Mouse (Mus musculus): ENCODE data around the gene Scg5.

Gene Scg5

DNA sequence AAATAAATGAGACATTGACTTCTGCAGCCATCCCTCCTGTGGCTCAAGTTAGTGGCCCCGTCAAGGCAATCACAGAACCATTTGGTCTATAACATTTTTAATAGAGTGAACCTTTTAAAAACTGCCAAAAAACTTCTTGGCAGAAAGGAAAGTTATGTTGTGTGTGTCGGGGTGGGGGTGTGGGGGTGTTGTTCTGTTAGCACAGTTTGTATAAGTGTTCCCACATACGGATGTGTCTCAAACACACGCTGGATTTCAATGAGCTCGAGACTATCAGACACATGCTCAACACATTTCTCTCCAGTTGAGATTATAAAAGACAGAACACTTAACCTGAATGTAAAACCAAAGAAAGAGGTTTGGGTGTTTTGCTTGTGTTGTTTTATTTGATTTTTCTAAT lies 47.8 kb downstream of the Scg5 start:
- TF ChIP-seq GATA4 (IDR thresholded peaks at IDR 0.05; ENCODE audit: insufficient replicate concordance, low read length) = no peak

DNA sequence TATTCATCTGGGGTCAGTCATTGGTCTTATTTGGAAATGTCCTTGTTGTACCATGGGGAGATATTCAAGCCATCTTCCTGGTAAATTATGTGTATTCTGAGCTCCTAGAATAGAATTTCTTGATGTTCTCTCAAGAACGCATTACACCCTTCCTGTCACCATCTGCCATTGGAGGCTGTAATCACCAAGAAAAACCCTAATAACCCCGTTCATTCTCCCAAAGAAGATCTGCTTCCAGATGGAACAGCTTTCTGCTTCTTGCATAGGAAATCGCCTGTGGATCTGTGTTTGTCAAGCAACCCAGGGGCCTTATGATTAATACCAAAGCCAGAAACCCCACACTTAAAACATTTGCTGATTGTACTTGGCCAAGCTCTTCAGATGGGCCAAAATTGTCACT lies 49.6 kb downstream of the Scg5 start:
- no peak for TF ChIP-seq GATA4 (IDR thresholded peaks at IDR 0.05; ENCODE audit: insufficient replicate concordance, low read length)

DNA sequence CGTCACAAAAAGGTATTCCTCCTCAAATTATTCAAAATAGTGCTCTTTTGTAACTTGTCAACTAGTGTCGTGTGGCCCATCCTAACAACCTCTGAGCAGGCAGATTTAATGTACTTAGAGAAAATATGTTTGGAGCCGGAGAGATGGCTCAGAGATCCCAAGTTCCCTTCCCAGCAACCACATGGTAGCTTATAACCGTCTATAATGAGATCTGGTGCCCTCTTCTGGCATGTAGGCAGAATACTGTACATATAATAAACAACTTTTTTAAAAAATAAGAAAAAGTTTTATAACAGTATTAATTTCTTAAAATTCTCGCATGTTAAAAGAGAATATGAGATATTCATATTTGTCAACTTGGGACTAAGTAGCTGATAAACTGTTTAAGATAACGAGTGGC lies 50.9 kb downstream of the Scg5 start:
- no peak for TF ChIP-seq GATA4 (IDR thresholded peaks at IDR 0.05; ENCODE audit: insufficient replicate concordance, low read length)

DNA sequence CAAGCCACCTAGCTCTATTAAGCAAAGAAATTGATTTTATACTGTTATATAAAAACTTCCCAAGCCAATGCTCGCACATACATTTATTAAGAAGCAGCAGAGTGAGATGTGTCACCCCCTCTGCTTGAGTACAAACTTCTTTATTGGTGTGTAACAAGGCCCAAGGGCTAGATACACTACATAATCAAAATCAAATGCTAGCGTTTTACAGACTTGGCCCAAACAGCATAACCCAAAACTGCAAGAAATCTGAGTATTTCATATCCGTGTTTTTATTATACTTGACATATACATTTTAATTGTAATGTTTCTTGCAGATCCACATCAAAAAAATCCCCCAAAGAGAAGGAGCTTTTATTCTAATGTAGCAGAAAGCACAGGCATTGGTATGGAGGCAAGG lies 52.6 kb downstream of the Scg5 start:
- TF ChIP-seq GATA4 (IDR thresholded peaks at IDR 0.05; ENCODE audit: insufficient replicate concordance, low read length) = no peak

DNA sequence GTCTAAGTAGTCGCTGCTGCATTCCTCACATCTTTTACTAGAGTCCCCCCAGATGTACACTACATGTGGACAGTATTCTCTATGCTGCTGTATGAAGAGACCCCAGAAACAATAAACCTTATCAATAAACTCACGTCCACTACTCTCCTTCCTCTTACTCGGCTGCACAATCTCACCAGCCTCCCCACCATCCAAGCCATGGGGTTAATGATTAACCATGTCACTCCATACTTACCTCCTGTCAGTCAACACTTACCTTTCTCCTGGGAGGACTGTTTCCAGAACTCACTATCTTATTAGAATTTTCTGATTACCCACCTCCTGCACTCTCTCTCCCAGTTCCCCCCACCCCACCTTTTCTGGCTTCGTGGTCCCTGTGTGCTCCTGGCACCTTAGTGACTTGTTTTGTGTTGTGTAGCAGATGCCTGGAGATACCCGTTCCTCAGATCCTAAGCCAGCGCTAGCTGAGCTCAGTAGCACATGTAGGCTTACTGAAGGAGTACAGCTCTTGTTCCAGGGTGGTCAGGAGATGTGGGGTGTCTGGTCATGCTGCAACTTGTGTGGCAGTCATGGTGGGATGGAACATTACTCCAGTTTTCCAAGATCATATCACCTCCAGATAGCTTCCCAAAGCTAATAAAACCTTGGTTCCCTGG lies 54.6 kb downstream of the Scg5 start:
- no peak for TF ChIP-seq GATA4 (IDR thresholded peaks at IDR 0.05; ENCODE audit: insufficient replicate concordance, low read length)

DNA sequence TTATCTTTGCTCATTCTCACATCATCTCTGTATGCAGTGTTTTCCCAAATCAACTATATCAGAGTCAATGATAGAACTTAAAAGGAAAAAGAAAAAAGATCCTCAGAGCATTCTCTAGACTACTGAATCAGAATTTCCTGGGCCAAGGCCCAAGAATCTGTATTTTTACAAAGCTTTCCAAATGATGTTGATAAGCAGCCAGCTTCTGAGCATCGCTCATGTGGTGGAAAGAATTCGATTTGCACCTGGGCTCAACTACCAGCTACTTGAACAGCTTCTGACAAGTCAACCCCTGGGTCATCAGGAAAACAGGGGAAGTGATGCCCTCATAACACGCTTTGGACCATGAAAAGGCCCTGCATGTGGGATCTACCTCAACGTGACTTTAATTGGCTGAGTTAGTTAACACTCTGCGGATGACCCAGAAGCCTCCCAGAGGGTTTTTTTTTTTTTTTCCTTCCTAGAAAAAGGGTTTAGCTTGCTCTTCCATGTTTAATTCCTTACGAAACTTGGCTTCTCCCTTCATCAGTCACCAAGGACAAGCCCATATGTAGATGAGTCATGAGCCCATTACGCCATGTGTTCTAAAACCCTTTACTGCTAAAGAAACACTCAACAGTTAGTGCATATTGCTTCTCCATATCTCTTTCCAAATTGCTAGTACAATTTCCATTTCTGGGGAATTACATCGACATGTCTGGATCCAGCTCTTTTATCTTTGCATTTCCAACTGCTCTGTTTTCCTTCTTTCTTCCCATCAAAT lies 60.2 kb downstream of the Scg5 start:
- no peak for TF ChIP-seq GATA4 (IDR thresholded peaks at IDR 0.05; ENCODE audit: insufficient replicate concordance, low read length)

DNA sequence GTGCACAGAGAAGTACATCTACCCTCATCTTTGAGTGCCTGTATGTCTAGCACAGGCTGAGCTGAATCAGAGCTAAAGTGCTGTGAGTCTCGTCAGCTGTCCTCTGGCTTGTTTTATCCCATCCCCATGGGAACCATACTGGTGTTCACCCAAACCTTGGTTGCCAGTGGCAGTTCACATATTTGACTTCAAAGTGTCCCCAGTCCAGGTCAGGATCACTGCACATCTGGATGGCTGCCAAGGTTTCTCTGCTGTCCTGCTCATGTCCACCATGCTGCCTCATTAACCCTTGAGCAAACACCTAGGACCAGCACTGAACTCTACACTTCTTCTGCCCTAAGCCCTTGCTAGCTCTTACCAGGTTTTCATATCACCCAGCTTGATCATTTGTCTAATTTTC lies 63.0 kb downstream of the Scg5 start:
- no peak for TF ChIP-seq GATA4 (IDR thresholded peaks at IDR 0.05; ENCODE audit: insufficient replicate concordance, low read length)

DNA sequence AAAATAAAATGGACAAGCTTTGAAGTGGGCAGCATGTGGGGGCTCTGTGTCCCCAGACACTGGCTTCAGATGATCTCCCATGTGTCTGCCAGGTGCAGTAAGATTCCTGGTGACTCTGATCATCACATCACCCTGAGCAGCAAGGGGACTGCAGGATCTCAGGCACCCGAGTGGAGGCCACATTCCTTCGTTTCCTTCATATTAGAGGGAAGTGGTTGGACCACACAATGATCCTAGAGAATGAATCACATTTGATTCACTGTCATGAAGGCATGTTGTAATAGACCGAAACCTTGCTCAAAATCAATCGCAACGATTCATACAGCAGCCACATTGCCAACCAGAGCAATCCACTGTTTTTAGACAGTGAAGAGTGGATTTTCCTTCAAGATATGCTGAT lies 64.0 kb downstream of the Scg5 start:
- TF ChIP-seq GATA4 (IDR thresholded peaks at IDR 0.05; ENCODE audit: insufficient replicate concordance, low read length) = no peak

DNA sequence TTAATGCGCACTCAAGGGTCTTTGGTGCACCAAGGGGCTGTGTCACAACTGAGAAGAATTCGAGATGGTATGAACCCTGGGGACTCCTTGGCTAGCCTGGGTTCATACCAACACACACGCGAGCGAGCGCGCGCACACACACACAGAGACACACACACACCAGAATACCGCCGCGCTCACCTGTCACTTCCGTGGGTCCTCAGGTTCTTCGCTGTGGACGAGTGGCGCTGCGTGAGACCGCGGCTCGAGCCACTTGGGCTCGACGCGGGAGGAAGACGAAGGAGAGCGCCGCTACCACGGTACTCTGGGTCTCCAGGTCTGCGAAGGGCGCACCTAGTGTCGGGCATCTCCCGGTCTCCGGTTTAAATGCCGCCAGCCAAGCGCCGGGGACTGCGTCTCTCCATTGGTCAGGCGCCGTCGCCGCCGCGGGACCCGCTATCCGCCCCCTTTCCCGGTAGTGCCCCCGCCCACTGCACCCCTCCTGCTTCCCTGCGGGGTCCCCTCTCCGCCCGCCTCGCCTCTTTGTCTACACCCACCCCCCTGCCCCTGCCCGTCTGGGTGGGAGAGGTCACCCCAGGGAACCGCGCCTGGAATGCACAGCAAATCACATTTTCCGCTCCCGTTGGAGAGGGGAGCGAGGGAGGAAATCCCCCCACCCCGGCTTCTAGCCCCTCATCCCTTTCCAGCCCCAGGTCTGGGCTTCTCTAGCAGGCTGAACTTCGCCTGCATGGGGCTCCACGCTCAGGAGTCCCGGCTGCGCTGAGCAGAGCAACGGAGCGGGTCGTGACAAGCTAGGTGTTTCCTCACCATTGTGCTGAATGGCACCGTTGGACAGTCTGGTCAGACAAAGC lies 70.4 kb downstream of the Scg5 start, which contains the start of gene Grem1:
Gene Grem1 (minus strand): TSS at position 336 of the 851 bp plus-strand sequence.
- TF ChIP-seq GATA4 (IDR thresholded peaks at IDR 0.05; ENCODE audit: insufficient replicate concordance, low read length) = no peak

DNA sequence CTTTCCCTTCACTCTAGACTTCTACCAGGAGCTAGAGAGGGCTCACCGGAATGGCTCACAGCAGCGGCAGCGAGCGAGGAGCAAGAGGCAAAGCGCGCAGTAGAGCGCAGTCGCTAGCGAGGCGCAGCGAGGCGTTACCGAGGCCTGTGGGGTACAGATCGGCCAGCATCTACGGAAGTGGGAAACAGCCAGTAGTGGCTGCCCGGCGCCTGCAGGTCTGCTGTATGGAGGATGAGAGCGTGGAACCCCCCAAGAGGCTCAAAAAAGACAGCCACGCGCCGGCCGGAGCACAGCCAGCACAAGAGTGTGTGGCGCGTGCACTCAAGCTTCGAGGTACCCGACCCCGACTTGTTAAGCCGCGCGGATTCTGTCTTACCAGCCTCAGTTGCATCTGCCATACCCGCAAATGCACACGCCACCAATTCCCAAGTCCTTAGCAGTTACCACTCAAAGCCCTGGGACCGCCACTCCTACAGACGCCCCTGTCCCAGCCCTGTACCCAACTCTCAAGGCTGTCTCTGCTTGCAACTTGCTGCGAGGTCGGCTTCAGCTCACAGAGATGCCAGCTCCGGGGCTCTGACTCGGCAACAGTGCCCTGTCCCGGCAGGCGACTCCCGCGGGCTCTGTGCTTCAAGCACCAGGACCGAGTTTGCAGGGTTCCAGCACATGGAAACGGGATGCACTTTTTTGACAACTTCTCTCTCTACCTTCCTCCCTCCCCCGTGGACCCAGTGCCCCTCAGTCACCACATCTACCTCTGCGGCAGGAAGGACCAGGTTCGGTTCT lies 71.2 kb downstream of the Scg5 start:
- TF ChIP-seq GATA4 (IDR thresholded peaks at IDR 0.05; ENCODE audit: insufficient replicate concordance, low read length) = no peak

DNA sequence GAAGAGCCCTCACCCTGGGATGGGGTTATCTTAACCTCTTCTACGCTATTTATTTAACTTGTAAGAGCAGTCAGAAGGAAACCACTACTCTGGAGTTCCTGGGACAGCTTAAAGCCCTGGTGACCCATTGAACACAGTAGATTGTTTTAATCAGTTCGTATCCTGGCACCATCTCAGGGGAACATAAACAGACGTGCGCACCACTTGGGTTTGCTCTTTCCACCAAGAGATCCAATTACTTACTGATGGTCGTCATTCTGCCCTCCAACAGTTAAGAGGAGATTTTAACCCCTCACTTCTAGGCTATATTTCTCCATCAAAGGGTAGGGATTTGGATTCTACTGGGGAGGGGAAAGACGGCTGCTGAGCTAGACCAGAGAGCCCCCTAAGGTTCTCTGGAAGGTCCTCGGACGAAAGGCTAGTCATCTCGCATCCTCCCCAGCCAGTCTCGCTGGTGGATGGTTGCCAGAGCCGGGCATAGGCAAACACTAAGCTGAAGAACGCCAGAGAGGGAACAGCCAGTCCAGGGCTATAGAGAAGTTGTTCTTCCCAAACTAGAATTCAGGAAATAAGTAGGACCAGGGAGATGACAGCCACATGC lies 71.9 kb downstream of the Scg5 start:
- no peak for TF ChIP-seq GATA4 (IDR thresholded peaks at IDR 0.05; ENCODE audit: insufficient replicate concordance, low read length)

DNA sequence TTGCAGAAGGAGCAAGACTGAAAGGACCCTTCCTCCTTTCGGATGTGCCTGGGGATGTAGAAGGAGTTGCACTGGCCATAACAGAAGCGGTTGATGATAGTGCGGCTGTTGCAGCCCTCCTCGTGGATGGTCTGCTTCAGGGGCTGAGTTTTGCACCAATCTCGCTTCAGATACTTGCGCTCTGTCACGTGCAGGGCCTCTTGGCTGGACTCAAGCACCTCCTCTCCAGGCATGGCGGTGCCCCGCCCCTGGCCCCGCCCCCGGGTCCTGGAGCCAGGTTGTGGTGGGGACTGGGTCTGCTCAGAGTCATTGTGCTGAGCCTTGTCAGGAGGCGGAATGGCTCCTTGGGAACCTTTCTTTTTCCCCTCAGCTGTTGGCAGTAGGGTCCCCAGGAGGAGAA lies 79.2 kb downstream of the Scg5 start:
- TF ChIP-seq GATA4 (IDR thresholded peaks at IDR 0.05; ENCODE audit: insufficient replicate concordance, low read length) = no peak

DNA sequence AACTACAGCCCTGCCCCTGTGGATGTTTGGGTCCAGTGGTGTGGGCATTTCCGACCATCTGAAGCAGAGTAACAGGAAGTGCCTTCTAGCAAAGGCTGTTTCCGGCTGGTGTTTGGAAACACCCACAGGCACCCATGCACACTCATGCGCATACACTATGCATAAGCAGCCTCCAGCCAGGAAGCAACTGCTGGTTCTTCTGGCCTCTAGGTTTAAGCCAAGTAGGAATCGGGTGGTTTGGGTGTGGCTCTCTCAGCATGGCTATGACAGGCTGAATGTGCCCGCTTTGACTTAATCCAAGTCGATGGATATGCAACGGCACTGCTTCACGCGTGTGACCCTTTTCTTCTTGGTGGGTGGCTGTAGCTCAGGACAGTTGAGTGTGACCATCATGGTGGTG lies 79.6 kb downstream of the Scg5 start:
- no peak for TF ChIP-seq GATA4 (IDR thresholded peaks at IDR 0.05; ENCODE audit: insufficient replicate concordance, low read length)

DNA sequence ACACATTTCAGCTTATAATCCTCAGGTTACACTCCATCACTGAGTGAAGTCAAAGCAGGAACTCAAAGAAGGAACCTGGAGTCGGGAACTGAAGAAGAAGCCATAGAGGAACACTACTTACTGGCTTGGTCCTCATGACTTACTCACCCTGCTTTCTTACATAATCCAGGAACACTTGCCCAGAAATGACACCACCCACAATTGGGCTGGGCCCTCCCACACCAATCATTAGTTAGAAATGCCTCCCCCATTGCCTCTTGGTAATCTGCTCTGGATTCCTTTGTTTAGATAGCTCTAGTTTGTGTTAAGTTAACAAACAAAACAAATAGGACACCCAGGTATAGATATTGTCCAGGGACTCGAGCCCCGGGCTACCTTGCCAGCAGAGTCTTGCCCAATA lies 100.3 kb downstream of the Scg5 start:
- no peak for TF ChIP-seq GATA4 (IDR thresholded peaks at IDR 0.05; ENCODE audit: insufficient replicate concordance, low read length)

Data from liver, adult (tissue).